Mouse (Mus musculus): ENCODE measurements at regions not wholly inside any gene's neighbourhood (a gene's known extent, or its start where the extent isn't known, plus 50 kb on each side); places are given as distances from the start of the nearest gene placed in this dataset.

- Histone ChIP-seq H3K4me3 (ENCODE audit: insufficient read depth, low read depth, low read length) (no peak overlapping the region), H3K27ac (ENCODE audit: insufficient read depth, low read depth, low read length) (no peak overlapping the region), H3K36me3 (ENCODE audit: control insufficient read depth, insufficient read depth, low read length) (no peaks in the 10 kb centered on the region), H3K4me1 (ENCODE audit: control insufficient read depth, insufficient read depth, low read length) (no peaks in the 10 kb centered on the region), H3K27me3 (replicated peaks; ENCODE audit: control insufficient read depth, insufficient read depth, low read length) (no peaks in the 10 kb centered on the region)
- no peak for DNase-seq
- 79% methylated on average over 2 of the region's 2 CpGs for WGBS
- TF ChIP-seq CTCF (conservative IDR thresholded peaks at IDR 0.05; ENCODE audit: insufficient read depth, insufficient read length, low read depth, low read length) (no peak), POLR2A (IDR thresholded peaks at IDR 0.05; ENCODE audit: low read depth, low read length) (no peak)
These were observed 89.0 kb upstream of the Slc7a14 start for GRCm38 (mm10) chr3:31399136-31399535.

GRCm38 (mm10) chr3:31394533-31394932 lies 84.4 kb upstream of the Slc7a14 start:
- no peaks in the 10 kb centered on the region for H3K36me3 ChIP-seq (ENCODE audit: control insufficient read depth, insufficient read depth, low read length)
- DNase-seq, result no peak
- H3K27me3 ChIP-seq (replicated peaks; ENCODE audit: control insufficient read depth, insufficient read depth, low read length), result no peaks in the 10 kb centered on the region
- H3K4me1 ChIP-seq (ENCODE audit: control insufficient read depth, insufficient read depth, low read length), result no peaks in the 10 kb centered on the region
- TF ChIP-seq POLR2A (IDR thresholded peaks at IDR 0.05; ENCODE audit: low read depth, low read length) (no peak), CTCF (conservative IDR thresholded peaks at IDR 0.05; ENCODE audit: insufficient read depth, insufficient read length, low read depth, low read length) (no peak)
- H3K27ac ChIP-seq (ENCODE audit: insufficient read depth, low read depth, low read length), result no peak overlapping the region
- H3K4me3 ChIP-seq (ENCODE audit: insufficient read depth, low read depth, low read length), result no peak overlapping the region
- 82% methylated on average over 4 of the region's 4 CpGs for WGBS

- Histone ChIP-seq H3K36me3 (ENCODE audit: control insufficient read depth, insufficient read depth, low read length) (no peaks in the 10 kb centered on the region), H3K27ac (ENCODE audit: insufficient read depth, low read depth, low read length) (no peak overlapping the region), H3K27me3 (replicated peaks; ENCODE audit: control insufficient read depth, insufficient read depth, low read length) (no peaks in the 10 kb centered on the region), H3K4me1 (ENCODE audit: control insufficient read depth, insufficient read depth, low read length) (no peaks in the 10 kb centered on the region), H3K4me3 (ENCODE audit: insufficient read depth, low read depth, low read length) (no peak overlapping the region)
- TF ChIP-seq CTCF (conservative IDR thresholded peaks at IDR 0.05; ENCODE audit: insufficient read depth, insufficient read length, low read depth, low read length) (no peak), POLR2A (IDR thresholded peaks at IDR 0.05; ENCODE audit: low read depth, low read length) (no peak)
- 38% methylated on average over 2 of the region's 2 CpGs for WGBS
- no peak for DNase-seq
These were observed 79.8 kb upstream of the Slc7a14 start for GRCm38 (mm10) chr3:31389955-31390354.

GRCm38 (mm10) chr3:31375678-31376077 lies 65.5 kb upstream of the Slc7a14 start:
- Histone ChIP-seq H3K36me3 (ENCODE audit: control insufficient read depth, insufficient read depth, low read length) (no peaks in the 10 kb centered on the region), H3K4me1 (ENCODE audit: control insufficient read depth, insufficient read depth, low read length) (no peaks in the 10 kb centered on the region), H3K27ac (ENCODE audit: insufficient read depth, low read depth, low read length) (no peak overlapping the region), H3K4me3 (ENCODE audit: insufficient read depth, low read depth, low read length) (no peak overlapping the region), H3K27me3 (replicated peaks; ENCODE audit: control insufficient read depth, insufficient read depth, low read length) (no peaks in the 10 kb centered on the region)
- TF ChIP-seq CTCF (conservative IDR thresholded peaks at IDR 0.05; ENCODE audit: insufficient read depth, insufficient read length, low read depth, low read length), result no peak
- no peak for TF ChIP-seq POLR2A (IDR thresholded peaks at IDR 0.05; ENCODE audit: low read depth, low read length)
- no peak for DNase-seq
- 72% methylated on average over 3 of the region's 3 CpGs for WGBS

- H3K4me1 ChIP-seq (ENCODE audit: control insufficient read depth, insufficient read depth, low read length), result no peaks in the 10 kb centered on the region
- H3K27me3 ChIP-seq (replicated peaks; ENCODE audit: control insufficient read depth, insufficient read depth, low read length), result no peaks in the 10 kb centered on the region
- no peak overlapping the region for H3K4me3 ChIP-seq (ENCODE audit: insufficient read depth, low read depth, low read length)
- no peak for DNase-seq
- H3K27ac ChIP-seq (ENCODE audit: insufficient read depth, low read depth, low read length), result no peak overlapping the region
- no peak for TF ChIP-seq POLR2A (IDR thresholded peaks at IDR 0.05; ENCODE audit: low read depth, low read length)
- no peak for TF ChIP-seq CTCF (conservative IDR thresholded peaks at IDR 0.05; ENCODE audit: insufficient read depth, insufficient read length, low read depth, low read length)
- H3K36me3 ChIP-seq (ENCODE audit: control insufficient read depth, insufficient read depth, low read length), result no peaks in the 10 kb centered on the region
These were observed 63.9 kb upstream of the Slc7a14 start for GRCm38 (mm10) chr3:31374061-31374460.

- H3K36me3 ChIP-seq (ENCODE audit: control insufficient read depth, insufficient read depth, low read length), result no peaks in the 10 kb centered on the region
- 25% methylated on average over 2 of the region's 2 CpGs for WGBS
- H3K27me3 ChIP-seq (replicated peaks; ENCODE audit: control insufficient read depth, insufficient read depth, low read length), result no peaks in the 10 kb centered on the region
- peak; percentile 43 for DNase-seq
- no peak overlapping the region for H3K4me3 ChIP-seq (ENCODE audit: insufficient read depth, low read depth, low read length)
- no peak overlapping the region for H3K27ac ChIP-seq (ENCODE audit: insufficient read depth, low read depth, low read length)
- TF ChIP-seq POLR2A (IDR thresholded peaks at IDR 0.05; ENCODE audit: low read depth, low read length), result no peak
- no peak for TF ChIP-seq CTCF (conservative IDR thresholded peaks at IDR 0.05; ENCODE audit: insufficient read depth, insufficient read length, low read depth, low read length)
- H3K4me1 ChIP-seq (ENCODE audit: control insufficient read depth, insufficient read depth, low read length), result peaks cover 4% of the 10 kb centered on the region; the same call in 1 of the 2 replicates
These were observed 58.1 kb upstream of the Slc7a14 start for GRCm38 (mm10) chr3:31368259-31368658.
